25 mouse cellular contexts compared by ENCODE assay signal in the genomic region with DNA sequence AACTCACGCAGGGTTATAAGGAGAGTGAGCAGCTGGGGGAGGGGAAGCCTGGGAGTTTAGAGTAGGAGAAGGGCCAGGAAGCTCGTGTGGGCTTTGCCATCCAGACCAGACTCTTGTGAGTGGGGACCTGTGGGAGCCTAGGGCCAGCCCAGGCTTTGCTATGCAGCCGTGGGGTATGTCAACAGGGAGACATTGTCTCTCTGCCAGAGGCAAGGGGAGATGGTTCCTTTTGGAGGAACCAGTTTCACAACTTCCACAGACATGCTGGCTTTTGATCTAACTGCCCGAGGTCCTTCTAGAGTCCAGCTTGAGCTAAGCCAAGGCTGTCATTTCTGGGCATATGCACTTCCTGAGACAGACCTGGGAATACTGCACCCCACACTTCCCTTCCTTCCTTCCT. TPM values are rescaled to one million over a fixed set of nuclear protein-coding genes. Genes with fewer than 3 reads are reported as not detected.
DNase-seq lines count a peak whose midpoint lies in the region; ATAC-seq lines count a peak whose summit lies in the region.
"Had no signal": no experiment of that assay in that cellular context is flagged by ENCODE, and none has a peak within 500 bp of the region (broad histone marks: within the 10 kb centered on the region; RNA-seq: fewer than 3 reads in every experiment).

No protein-coding gene starts in this region.

- WGBS in lung, embryonic 15.5 days = 23% methylated on average over 4 of the region's 4 CpGs
- 44% methylated on average over 4 of the region's 4 CpGs for WGBS in stomach, embryonic 15.5 days

- no peaks in the 10 kb centered on the region for H3K27me3 ChIP-seq in lung, embryonic 15.5 days
- H3K27me3 ChIP-seq in stomach, embryonic 15.5 days (replicated peaks) = no peaks in the 10 kb centered on the region
- H3K27me3 ChIP-seq: embryonic facial prominence, embryonic 15.5 days; forebrain, embryonic 13.5 days; heart, embryonic 15.5 days; limb, embryonic 12.5 days; midbrain, embryonic 15.5 days had no signal

- H3K4me1 ChIP-seq in lung, embryonic 15.5 days = peaks cover 21% of the 10 kb centered on the region
- peaks cover 3% of the 10 kb centered on the region; the same call in 1 of the 2 replicates for H3K4me1 ChIP-seq in stomach, embryonic 15.5 days
- H3K4me1 ChIP-seq: embryonic facial prominence, embryonic 15.5 days; forebrain, embryonic 13.5 days; liver, embryonic 15.5 days; midbrain, embryonic 15.5 days had no signal

- ATAC-seq in lung, embryonic 15.5 days (ENCODE audit: borderline replicate concordance, extremely low read depth, low FRiP score, low TSS enrichment) = peak; percentile 47; the same call in 1 of the 2 replicates
- ATAC-seq in erythroblast, adult 5-6 weeks (replicated peaks; ENCODE audit: low FRiP score, poor library complexity, severe bottlenecking) = peak; percentile 48; the same call in 1 of the 2 replicates
- ATAC-seq in granulocyte monocyte progenitor cell, adult 5-6 weeks (replicated peaks; ENCODE audit: poor library complexity, severe bottlenecking) = peak; percentile 40
- peak; percentile 36; the same call in 1 of the 2 replicates for ATAC-seq in stomach, embryonic 15.5 days (ENCODE audit: insufficient read depth, low FRiP score, low read depth)
- ATAC-seq: forebrain, embryonic 13.5 days; hindbrain, embryonic 16.5 days had no signal

- no peaks in the 10 kb centered on the region for H3K36me3 ChIP-seq in lung, embryonic 15.5 days
- H3K36me3 ChIP-seq in stomach, embryonic 15.5 days = no peaks in the 10 kb centered on the region
- H3K36me3 ChIP-seq: embryonic facial prominence, embryonic 15.5 days; heart, embryonic 10.5 days; heart, embryonic 15.5 days; limb, embryonic 12.5 days; liver, embryonic 15.5 days; midbrain, embryonic 15.5 days had no signal

- no peak overlapping the region for H3K9ac ChIP-seq in lung, embryonic 15.5 days
- no peak overlapping the region for H3K9ac ChIP-seq in stomach, embryonic 15.5 days
- H3K9ac ChIP-seq: embryonic facial prominence, embryonic 15.5 days; forebrain, embryonic 13.5 days; heart, embryonic 15.5 days; limb, embryonic 12.5 days; liver, embryonic 15.5 days; midbrain, embryonic 15.5 days had no signal

- H3K27ac ChIP-seq in lung, embryonic 15.5 days = peak overlapping the region; percentile 59
- H3K27ac ChIP-seq in stomach, embryonic 15.5 days = peak overlapping the region; percentile 54; the same call in 1 of the 2 replicates
- H3K27ac ChIP-seq: embryonic facial prominence, embryonic 15.5 days; forebrain, embryonic 13.5 days; heart, embryonic 10.5 days; heart, embryonic 15.5 days; limb, embryonic 12.5 days; liver, embryonic 15.5 days; midbrain, embryonic 15.5 days had no signal

- H3K9me3 ChIP-seq in lung, embryonic 15.5 days = no peaks in the 10 kb centered on the region
- no peaks in the 10 kb centered on the region for H3K9me3 ChIP-seq in stomach, embryonic 15.5 days
- H3K9me3 ChIP-seq: embryonic facial prominence, embryonic 15.5 days; forebrain, embryonic 13.5 days; heart, embryonic 10.5 days; heart, embryonic 15.5 days; limb, embryonic 12.5 days; liver, embryonic 15.5 days; midbrain, embryonic 15.5 days had no signal

- H3K4me2 ChIP-seq in lung, embryonic 15.5 days = no peak overlapping the region
- no peak overlapping the region for H3K4me2 ChIP-seq in stomach, embryonic 15.5 days
- H3K4me2 ChIP-seq: embryonic facial prominence, embryonic 15.5 days; forebrain, embryonic 13.5 days; heart, embryonic 15.5 days; limb, embryonic 12.5 days; liver, embryonic 15.5 days; midbrain, embryonic 15.5 days had no signal

- no peak overlapping the region for H3K4me3 ChIP-seq in lung, embryonic 15.5 days
- H3K4me3 ChIP-seq in stomach, embryonic 15.5 days (replicated peaks) = no peak overlapping the region
- H3K4me3 ChIP-seq: embryonic facial prominence, embryonic 15.5 days; forebrain, embryonic 13.5 days; heart, embryonic 10.5 days; heart, embryonic 15.5 days; limb, embryonic 12.5 days; liver, embryonic 15.5 days; midbrain, embryonic 15.5 days had no signal

- DNase-seq in lung, postnatal 36 days = no peak
- no peak for DNase-seq in thymus, adult 18-20 months
- no peak for DNase-seq in thymus, postnatal 36 days
- DNase-seq: adrenal gland, postnatal 25 days; B cell, adult 2 months; cerebellum, adult 18-20 months; cerebellum, postnatal 14 days; gastrocnemius, postnatal 10 days; heart, adult 11 months; kidney, adult 11 months; kidney, postnatal 10 days; layer of hippocampus, adult 9-11 months; right cerebral cortex, postnatal 25 days had no signal

RNA-seq across cellular contexts. Expression of a gene that starts 25.4 kb away (rescaled TPM):
- 9.6 and 9.7 TPM in 2 replicates for polyA plus RNA-seq in lung, embryonic 15.5 days (2015; fragmentation: Nextera tagmentation; extraction: Ambion mirVana)
- total RNA-seq in erythroblast, adult 5-6 weeks (2015; ENCODE audit: low replicate concordance) = not detected in 2 replicates
- 1.1 and 1.8 TPM in 2 replicates for total RNA-seq in erythroblast, adult 5-6 weeks (2017; ENCODE audit: low replicate concordance)
- total RNA-seq in granulocyte monocyte progenitor cell, adult 5-6 weeks (2014; fragmentation: Nextera tagmentation) = 2.4 and 4.1 TPM in 2 replicates
- 0.82 and 1.3 TPM in 2 replicates for total RNA-seq in granulocyte monocyte progenitor cell, adult 5-6 weeks (2017)
- 12.1 and 12.4 TPM in 2 replicates for polyA plus RNA-seq in stomach, embryonic 15.5 days (2015; fragmentation: Nextera tagmentation; extraction: Ambion mirVana)
